Comparison of ENCODE assay signal across 9 mouse cellular contexts in the genomic region with DNA sequence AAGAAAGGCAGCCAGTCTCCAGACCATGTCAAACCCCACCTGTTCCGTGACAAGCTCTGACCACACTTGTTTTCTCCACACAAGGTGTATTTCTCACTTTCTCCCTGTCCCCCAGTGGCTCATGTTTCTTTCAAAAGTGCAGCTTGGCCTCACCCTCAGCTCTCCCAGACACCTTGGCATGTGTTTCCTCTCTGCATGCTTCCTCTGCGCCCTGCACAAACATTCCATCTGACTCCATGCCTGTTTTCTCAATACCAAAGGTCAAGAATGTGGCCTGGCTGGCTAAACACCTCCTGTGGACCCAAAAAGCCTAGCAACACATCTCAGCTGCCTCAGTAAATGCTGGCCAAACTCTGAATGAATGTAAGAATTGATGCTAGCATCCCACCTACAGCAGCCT.
DNase-seq lines count a peak whose midpoint lies in the region; ATAC-seq and TF ChIP-seq lines count a peak whose summit lies in the region.
"Had no signal": no experiment of that assay in that cellular context is flagged by ENCODE, and none has a peak within 500 bp of the region (broad histone marks: within the 10 kb centered on the region; RNA-seq: fewer than 3 reads in every experiment).

No protein-coding gene starts in this region.

- H3K4me2 ChIP-seq in lung, postnatal 0 days (replicated peaks; ENCODE audit: low read depth, low read length) = no peak overlapping the region
- H3K4me2 ChIP-seq: hindbrain, embryonic 13.5 days had no signal

- H3K4me3 ChIP-seq in heart, embryonic 10.5 days = no peak overlapping the region
- no peak overlapping the region for H3K4me3 ChIP-seq in lung, postnatal 0 days (ENCODE audit: low read depth, low read length)
- H3K4me3 ChIP-seq: hindbrain, embryonic 13.5 days had no signal

- peak overlapping the region; percentile 50 for H3K27ac ChIP-seq in heart, embryonic 10.5 days
- peak overlapping the region; percentile 68 for H3K27ac ChIP-seq in lung, postnatal 0 days (ENCODE audit: low read length)

- ATAC-seq in lung, postnatal 0 days = peak; percentile 93

- peaks cover 32% of the 10 kb centered on the region for H3K4me1 ChIP-seq in heart, embryonic 10.5 days
- H3K4me1 ChIP-seq in lung, postnatal 0 days (ENCODE audit: insufficient read depth, low read depth, low read length) = no peaks in the 10 kb centered on the region

- peak; percentile 68 for TF ChIP-seq EP300 in lung, postnatal 0 days (IDR thresholded peaks at IDR 0.05)

- no peak overlapping the region for H3K9ac ChIP-seq in lung, postnatal 0 days (replicated peaks; ENCODE audit: low read depth)
- H3K9ac ChIP-seq: hindbrain, embryonic 13.5 days had no signal

- DNase-seq in heart, embryonic 10.5 days (ENCODE audit: low spot score) = no peak
- DNase-seq in heart, postnatal 4 days = no peak
- peak; percentile 74 for DNase-seq in embryo, embryonic 10 days (ENCODE audit: low spot score)
- peak; percentile 69 to 82 for DNase-seq in kidney, adult 8-10 months
- peak; percentile 79 for DNase-seq in lung, postnatal 0 days (ENCODE audit: low spot score)
- DNase-seq in right cerebral cortex, adult 18-20 months = no peak
- no peak for DNase-seq in B cell, adult 2 months
- no peak for DNase-seq in gastrocnemius, postnatal 4 days (ENCODE audit: low spot score in 2 of 2)

- H3K9me3 ChIP-seq in heart, embryonic 10.5 days = no peaks in the 10 kb centered on the region
- H3K9me3 ChIP-seq in lung, postnatal 0 days (ENCODE audit: low read length) = no peaks in the 10 kb centered on the region
- H3K9me3 ChIP-seq: hindbrain, embryonic 13.5 days had no signal

- TF ChIP-seq CTCF in lung, postnatal 0 days (IDR thresholded peaks at IDR 0.05) = no peak

- H3K27me3 ChIP-seq in heart, embryonic 10.5 days (ENCODE audit: insufficient read depth, poor library complexity, severe bottlenecking) = no peaks in the 10 kb centered on the region
- no peaks in the 10 kb centered on the region for H3K27me3 ChIP-seq in lung, postnatal 0 days (replicated peaks; ENCODE audit: insufficient read depth, low read length)
- H3K27me3 ChIP-seq: hindbrain, embryonic 13.5 days had no signal

- WGBS in heart, embryonic 10.5 days = 64% methylated on average over 2 of the region's 2 CpGs
- WGBS in lung, postnatal 0 days = 35% methylated on average over 2 of the region's 2 CpGs

- H3K36me3 ChIP-seq in heart, embryonic 10.5 days = no peaks in the 10 kb centered on the region
- peaks cover 3% of the 10 kb centered on the region; the same call in 1 of the 2 replicates for H3K36me3 ChIP-seq in lung, postnatal 0 days (ENCODE audit: insufficient read depth, low read length)

Comparison
In these comparisons a context has a peak if more than half of its experiments do, and no peak if none do; other contexts are left out.
1. DNase-seq: peak in embryo, embryonic 10 days (single experiment), kidney, adult 8-10 months (2 of 2) and lung, postnatal 0 days (single experiment); none in heart, embryonic 10.5 days (single experiment), heart, postnatal 4 days (single experiment), right cerebral cortex, adult 18-20 months (single experiment), B cell, adult 2 months (0 of 2) and gastrocnemius, postnatal 4 days (0 of 2).